Mouse (Mus musculus): ENCODE data around the gene Ell2.

- TF ChIP-seq CTCF (IDR thresholded peaks at IDR 0.05; ENCODE audit: low read depth): no peak
- no peak for TF ChIP-seq EP300 (IDR thresholded peaks at IDR 0.05; ENCODE audit: low read depth)
Measured at GRCm38 (mm10) chr13:75691625-75692024, 14.9 kb upstream of the Ell2 start.
